Mouse (Mus musculus) heart, embryonic 11.5 days (tissue): ENCODE measurements around the gene Snd1. TPM values are rescaled to one million over a fixed set of nuclear protein-coding genes. Genes with fewer than 3 reads are reported as not detected.

ENCODE experiments used
- ATAC-seq: fragments of 200-750 bp; cut with Nextera tagmentation; replicated peaks from 2 replicates; pipeline ENCODE4 v1.8.0; 2017; ENCODE audit warnings: moderate library complexity; ENCODE audit not compliant: insufficient number of reproducible peaks, low FRiP score, low TSS enrichment
- H3K27ac ChIP-seq: fragments of 300-500 bp; sonication (generic); 2 replicates; pipeline ENCODE4 v1.5.1; 2014; ENCODE audit warnings: mild to moderate bottlenecking, low read depth, low read length
- H3K27me3 ChIP-seq: fragments of 300-500 bp; sonication (generic); 2 replicates; pipeline ENCODE4 v1.6.1; 2014; ENCODE audit warnings: mild to moderate bottlenecking, low read length, mixed read lengths; ENCODE audit not compliant: control insufficient read depth, insufficient read depth
- H3K36me3 ChIP-seq: fragments of 300-500 bp; sonication (generic); 2 replicates; pipeline ENCODE4 v1.6.1; 2014; ENCODE audit warnings: mild to moderate bottlenecking, low read length, moderate library complexity, mixed read lengths; ENCODE audit not compliant: control insufficient read depth, insufficient read depth
- H3K4me1 ChIP-seq: fragments of 300-500 bp; sonication (generic); 2 replicates; pipeline ENCODE4 v1.6.1; 2014; ENCODE audit warnings: low read length; ENCODE audit not compliant: control insufficient read depth, insufficient read depth
- H3K4me2 ChIP-seq: fragments of 300-500 bp; sonication (generic); 2 replicates; pipeline ENCODE4 v1.6.1; 2014; ENCODE audit warnings: mild to moderate bottlenecking, moderate library complexity
- H3K4me3 ChIP-seq: fragments of 300-500 bp; sonication (generic); 2 replicates; pipeline ENCODE4 v1.5.1; 2014; ENCODE audit warnings: low read depth, low read length
- H3K9ac ChIP-seq: fragments of 300-500 bp; sonication (generic); 2 replicates; pipeline ENCODE4 v1.6.1; 2014; ENCODE audit warnings: mild to moderate bottlenecking, low read depth, low read length, moderate library complexity
- H3K9me3 ChIP-seq: fragments of 300-500 bp; sonication (generic); replicated peaks from 2 replicates; pipeline ENCODE4 v1.6.1; 2016; ENCODE audit warnings: low read length; ENCODE audit not compliant: control insufficient read depth
- WGBS: fragments of 180-500 bp; shearing (Covaris S2); extraction: QIAGEN DNeasy Blood & Tissue Kit; methylation state at CpG from one replicate; pipeline ENCODE4 v1.1.7; 2014; ENCODE audit not compliant: insufficient replicate concordance; 5-methylcytosine and 5-hydroxymethylcytosine counted together
- polyA plus RNA-seq: library from polyadenylated mRNA; unstranded; fragments of >200 nt; fragmentation: Nextera tagmentation; extraction: Ambion mirVana; gene quantifications from 2 replicates; pipeline ENCODE4 v1.2.1, GENCODE M21; 2014

The Snd1 gene
- polyA plus RNA-seq, 1 experiment from 2014 or later: 87.9 TPM

DNA sequence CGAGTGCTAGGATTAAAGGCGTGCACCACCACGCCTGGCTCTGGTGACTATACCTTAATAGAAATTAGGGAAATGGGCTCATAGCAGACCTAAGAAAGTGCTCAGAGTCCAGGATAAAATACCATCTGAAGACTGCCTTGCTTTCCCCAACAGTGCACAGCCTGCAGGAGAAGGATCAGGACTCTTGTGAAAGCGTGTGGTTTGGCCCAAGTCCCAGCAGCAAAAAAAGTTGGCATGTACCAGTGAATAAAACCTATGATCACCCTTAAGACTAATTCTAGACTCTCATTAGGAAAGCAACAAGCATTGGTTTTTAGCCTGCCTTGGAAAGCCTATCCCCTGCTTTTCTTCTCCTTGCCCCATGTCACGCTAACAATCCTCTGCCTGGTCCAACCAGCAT, 348.9 kb downstream of the Snd1 start:
- no peaks in the 10 kb centered on the region for H3K9me3 ChIP-seq
- no peak overlapping the region for H3K27ac ChIP-seq
- H3K27me3 ChIP-seq: no peaks in the 10 kb centered on the region
- no peak overlapping the region for H3K4me3 ChIP-seq
- H3K36me3 ChIP-seq: no peaks in the 10 kb centered on the region
- no peak overlapping the region for H3K9ac ChIP-seq
- ATAC-seq: no peak
- H3K4me1 ChIP-seq: peaks cover 9% of the 10 kb centered on the region
- WGBS: 90% methylated on average over 5 of the region's 5 CpGs
- H3K4me2 ChIP-seq: no peak overlapping the region

DNA sequence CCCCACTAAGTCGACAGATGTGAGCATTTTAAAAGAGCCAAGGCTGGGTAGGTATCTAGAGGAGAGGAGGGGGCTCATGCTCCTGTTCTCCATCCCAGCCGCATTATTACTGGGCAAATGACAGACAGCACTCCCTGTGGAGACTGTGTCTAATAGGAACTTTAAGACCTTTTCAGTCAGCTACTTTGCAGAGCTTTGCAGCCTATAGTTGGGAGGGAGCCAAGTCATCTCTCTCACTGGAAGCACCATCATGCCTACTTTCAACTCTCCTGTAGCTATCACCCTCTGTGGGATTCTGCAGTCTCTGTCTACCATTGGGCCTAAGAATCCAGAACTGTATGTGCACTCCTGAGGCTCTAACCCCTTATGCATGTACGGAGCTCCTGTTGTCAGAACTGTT, 351.0 kb downstream of the Snd1 start:
- ATAC-seq: no peak
- H3K9ac ChIP-seq: no peak overlapping the region
- 81% methylated on average over 3 of the region's 3 CpGs for WGBS

DNA sequence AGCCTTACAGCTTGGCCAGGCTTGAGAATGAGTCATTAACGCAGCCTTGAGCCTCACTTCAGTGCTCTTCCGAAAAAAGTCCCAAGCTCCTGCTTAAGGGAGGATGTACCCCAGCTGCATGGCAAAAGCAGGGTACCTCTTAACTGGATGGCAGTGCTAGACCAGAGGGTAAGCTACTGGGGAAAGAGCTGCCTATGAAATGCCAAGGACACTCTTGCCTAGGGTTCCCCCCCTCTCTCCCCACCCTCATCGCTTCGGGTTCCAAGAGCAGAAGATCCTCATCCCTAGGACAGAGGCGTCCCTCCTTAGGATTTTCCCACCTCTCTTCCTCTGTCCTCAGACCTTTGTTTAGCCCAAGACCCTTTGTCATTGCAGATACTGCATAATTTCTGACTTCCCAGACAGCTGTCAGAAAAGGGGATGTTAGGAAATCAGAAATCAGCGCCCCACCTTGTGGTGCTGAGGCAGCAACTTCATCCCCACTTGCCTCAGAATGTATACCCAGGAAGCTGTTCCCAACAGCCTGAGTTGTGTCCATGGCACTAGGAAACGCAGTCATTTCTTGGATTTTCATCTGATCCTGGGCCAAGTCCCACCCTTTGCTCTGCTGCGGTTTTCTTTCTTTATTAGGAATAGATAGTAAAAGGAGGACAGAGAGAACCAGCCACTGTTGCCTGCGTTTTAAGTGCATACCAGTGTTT, 351.9 kb downstream of the Snd1 start:
- no peak for ATAC-seq
- H3K4me3 ChIP-seq: no peak overlapping the region
- no peak overlapping the region for H3K4me2 ChIP-seq
- peaks cover 14% of the 10 kb centered on the region for H3K27me3 ChIP-seq
- H3K9me3 ChIP-seq: no peaks in the 10 kb centered on the region
- H3K36me3 ChIP-seq: no peaks in the 10 kb centered on the region
- H3K27ac ChIP-seq: no peak overlapping the region
- H3K9ac ChIP-seq: no peak overlapping the region
- peaks cover 6% of the 10 kb centered on the region; the same call in 1 of the 2 replicates for H3K4me1 ChIP-seq
- WGBS: 66% methylated on average over 9 of the region's 9 CpGs

More for the DNA sequence above, 351.0 kb downstream of the Snd1 start:
- no peaks in the 10 kb centered on the region for H3K9me3 ChIP-seq
- H3K4me2 ChIP-seq: no peak overlapping the region
- no peak overlapping the region for H3K4me3 ChIP-seq
- H3K27ac ChIP-seq: no peak overlapping the region
- peaks cover 8% of the 10 kb centered on the region for H3K27me3 ChIP-seq
- H3K4me1 ChIP-seq: peaks cover 1% of the 10 kb centered on the region; the same call in 1 of the 2 replicates
- H3K36me3 ChIP-seq: no peaks in the 10 kb centered on the region

DNA sequence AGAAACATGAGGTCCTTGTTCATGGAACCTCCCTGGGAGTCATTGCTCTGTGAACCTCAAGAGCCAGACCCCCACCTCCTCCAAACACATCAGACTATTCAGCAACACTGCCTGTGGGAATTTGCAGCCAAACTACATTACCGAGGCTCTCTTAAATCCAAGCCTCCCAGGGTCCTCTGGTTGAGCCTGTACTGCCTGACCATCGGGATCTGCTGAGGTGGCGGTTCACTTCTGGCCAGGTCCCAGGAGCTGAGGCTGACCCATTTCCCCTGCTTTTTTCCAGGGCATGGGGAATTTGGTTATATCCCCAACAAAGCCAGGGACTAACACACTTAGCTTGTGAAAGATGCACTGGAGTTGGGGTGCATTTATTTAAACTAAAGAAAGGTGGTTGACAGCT, 352.6 kb downstream of the Snd1 start:
- H3K4me3 ChIP-seq: no peak overlapping the region
- H3K9ac ChIP-seq: no peak overlapping the region
- 56% methylated on average over 3 of the region's 3 CpGs for WGBS
- H3K9me3 ChIP-seq: no peaks in the 10 kb centered on the region
- peaks cover 6% of the 10 kb centered on the region; the same call in 1 of the 2 replicates for H3K4me1 ChIP-seq
- peaks cover 16% of the 10 kb centered on the region for H3K27me3 ChIP-seq
- H3K27ac ChIP-seq: no peak overlapping the region
- no peak overlapping the region for H3K4me2 ChIP-seq
- ATAC-seq: no peak
- H3K36me3 ChIP-seq: no peaks in the 10 kb centered on the region

DNA sequence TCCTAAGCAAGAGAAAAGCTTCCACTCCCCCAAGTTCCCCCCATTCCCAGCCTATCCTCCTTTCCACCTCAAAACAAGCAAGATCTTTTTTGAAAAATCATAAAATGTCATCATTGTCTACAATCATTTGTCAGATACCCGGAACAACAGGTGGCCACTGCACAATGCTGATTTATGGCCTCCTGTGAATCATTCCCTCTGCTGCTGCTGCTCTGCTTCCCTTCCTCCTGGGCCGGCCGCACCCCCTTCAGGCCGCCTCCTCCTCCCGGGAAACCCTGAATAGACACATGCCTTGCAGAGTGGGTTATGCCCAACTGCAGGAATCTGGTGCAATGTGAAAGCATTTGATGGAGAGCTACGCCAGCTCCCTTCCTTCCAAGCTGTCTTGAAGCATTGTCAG, 353.7 kb downstream of the Snd1 start:
- WGBS: 42% methylated on average over 6 of the region's 6 CpGs
- Histone ChIP-seq H3K27ac (no peak overlapping the region), H3K36me3 (no peaks in the 10 kb centered on the region), H3K27me3 (peaks cover 16% of the 10 kb centered on the region), H3K4me1 (peaks cover 6% of the 10 kb centered on the region; the same call in 1 of the 2 replicates), H3K9ac (no peak overlapping the region; the same call in 1 of the 2 replicates), H3K9me3 (no peaks in the 10 kb centered on the region), H3K4me2 (no peak overlapping the region), H3K4me3 (no peak overlapping the region)
- ATAC-seq: no peak

DNA sequence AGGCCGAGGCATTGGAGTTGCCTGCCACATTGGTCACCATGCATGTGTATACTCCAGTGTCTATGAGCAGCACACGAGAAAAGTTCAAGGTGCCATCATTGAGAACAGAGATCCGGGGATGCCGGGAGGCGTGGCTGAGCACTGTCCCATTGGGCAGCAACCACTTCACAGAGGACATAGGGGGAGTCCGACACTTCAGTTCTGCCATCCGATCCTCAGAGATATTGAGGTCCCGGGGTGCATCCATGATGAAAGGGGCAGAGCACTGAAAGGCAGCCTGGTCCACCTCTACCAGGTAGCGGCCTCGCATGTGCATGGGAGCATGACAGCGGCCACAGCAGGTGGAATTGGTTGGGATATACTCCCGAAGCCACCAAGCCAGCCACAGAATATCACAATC, 355.4 kb downstream of the Snd1 start:
- Histone ChIP-seq H3K9ac (no peak overlapping the region), H3K27ac (no peak overlapping the region), H3K27me3 (peaks cover 16% of the 10 kb centered on the region), H3K4me2 (no peak overlapping the region), H3K36me3 (no peaks in the 10 kb centered on the region), H3K9me3 (no peaks in the 10 kb centered on the region), H3K4me1 (peaks cover 10% of the 10 kb centered on the region; the same call in 1 of the 2 replicates), H3K4me3 (no peak overlapping the region)
- ATAC-seq: no peak
- 94% methylated on average over 12 of the region's 12 CpGs for WGBS

DNA sequence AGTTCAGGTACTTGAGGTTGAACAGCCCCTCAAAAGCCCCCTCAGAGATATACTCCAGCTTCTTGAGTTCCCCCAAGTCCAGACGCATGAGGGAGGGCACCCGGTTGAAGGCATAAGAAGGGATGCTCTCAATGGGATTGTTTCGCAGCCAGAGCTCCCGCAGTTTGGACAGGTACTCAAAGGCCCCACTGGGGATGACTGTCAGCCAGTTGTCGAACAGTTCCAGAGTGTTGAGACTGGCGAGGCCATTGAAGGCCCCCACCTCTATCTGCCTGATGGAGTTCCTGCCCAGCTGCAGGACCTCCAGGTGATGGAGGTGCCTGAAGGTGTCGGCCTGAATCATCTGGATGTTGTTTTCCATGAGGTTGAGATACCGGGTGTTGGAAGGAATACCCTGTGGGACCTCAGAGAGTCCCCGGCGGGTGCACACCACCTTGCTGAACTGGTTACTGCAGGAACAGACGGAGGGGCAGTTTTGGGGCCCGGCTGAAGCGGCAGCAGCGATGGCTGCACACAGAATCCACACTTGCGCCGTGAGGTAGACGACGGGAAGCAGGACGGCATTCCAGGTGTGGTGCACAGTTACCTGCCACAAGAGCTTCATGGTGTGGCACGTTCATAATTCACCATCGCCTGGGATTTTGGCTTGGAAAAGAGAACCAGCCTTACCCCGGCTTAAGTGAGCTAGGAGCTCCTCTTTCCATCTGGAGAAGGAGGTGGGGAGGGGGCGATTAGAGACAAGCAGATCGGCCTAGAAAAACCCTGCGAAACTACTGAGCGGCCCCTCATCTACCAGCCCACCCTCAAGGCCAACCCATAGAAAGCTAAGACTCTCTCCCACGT, 356.3 kb downstream of the Snd1 start, which contains the start of gene Lrrc4:
Lrrc4 (minus strand) TSS at position 737 of the 843 bp plus-strand sequence.
- Histone ChIP-seq H3K4me2 (peak within 1 kb of the TSS; percentile 100), H3K4me3 (peak within 1 kb of the TSS; percentile 70), H3K9me3 (no peaks in the 10 kb centered on the region), H3K36me3 (no peaks in the 10 kb centered on the region), H3K4me1 (peaks cover 10% of the 10 kb centered on the region; the same call in 1 of the 2 replicates), H3K9ac (peak within 1 kb of the TSS; percentile 75), H3K27me3 (peaks cover 16% of the 10 kb centered on the region), H3K27ac (no peak within 1 kb of the TSS)
- ATAC-seq: no peak
- 27% methylated on average over 27 of the region's 27 CpGs for WGBS

DNA sequence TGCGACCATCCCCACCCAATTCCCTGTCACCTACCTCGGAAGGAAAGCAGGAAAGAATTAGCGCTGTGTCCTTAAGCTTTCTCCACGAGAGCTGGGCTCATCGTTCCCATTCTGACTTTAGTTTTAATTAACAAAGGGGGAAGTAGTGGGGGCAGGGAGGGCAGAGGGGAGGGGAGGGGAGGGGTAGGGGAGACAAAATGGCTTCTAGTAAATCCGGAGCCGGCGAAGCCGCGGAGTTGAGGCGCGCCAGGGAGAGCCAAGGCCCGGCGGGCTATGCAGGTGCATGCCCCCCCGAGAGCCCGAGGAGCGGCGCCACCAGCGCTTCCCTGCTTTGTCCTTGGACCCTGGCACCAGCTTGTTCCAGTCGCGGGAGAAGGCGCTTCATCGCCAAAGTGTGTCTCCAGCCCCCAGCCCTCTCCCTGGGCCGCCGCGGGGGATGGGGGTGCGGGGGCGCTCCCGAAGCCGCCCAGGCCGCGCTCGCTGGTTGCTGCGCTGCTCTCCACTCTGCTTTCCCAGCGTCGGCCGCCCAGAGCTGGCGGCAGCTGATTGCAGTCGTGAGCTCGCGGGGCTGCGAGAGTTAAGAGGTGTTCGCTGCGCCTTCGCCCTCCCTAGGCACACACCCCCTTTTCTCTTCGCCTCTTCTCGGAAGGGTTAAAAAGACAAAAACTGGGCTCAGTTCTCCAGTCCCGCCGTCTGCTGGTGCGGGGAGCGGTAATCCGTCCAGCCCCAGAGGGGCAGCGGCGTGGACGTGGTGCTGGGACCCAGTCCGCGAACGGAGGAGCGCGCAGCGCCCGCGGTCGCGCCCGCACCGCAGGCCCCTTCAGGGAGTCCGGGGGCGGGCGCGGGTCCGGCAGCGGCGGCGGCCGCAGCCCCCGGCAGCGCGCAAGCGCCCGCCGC, 357.2 kb downstream of the Snd1 start:
- Histone ChIP-seq H3K9me3 (no peaks in the 10 kb centered on the region), H3K4me2 (peak overlapping the region; percentile 100), H3K27ac (no peak overlapping the region), H3K36me3 (no peaks in the 10 kb centered on the region), H3K9ac (peak overlapping the region; percentile 75), H3K4me1 (peaks cover 10% of the 10 kb centered on the region; the same call in 1 of the 2 replicates), H3K4me3 (peak overlapping the region; percentile 70), H3K27me3 (peaks cover 16% of the 10 kb centered on the region)
- ATAC-seq: peak; percentile 24; the same call in 1 of the 2 replicates
- WGBS: under 1% methylated on average over 81 of the region's 82 CpGs
